Mouse (Mus musculus): ENCODE measurements around the gene Psmb7. TPM values are rescaled to one million over a fixed set of nuclear protein-coding genes. Genes with fewer than 3 reads are reported as not detected.

The Psmb7 gene
- polyA plus RNA-seq, 1 experiment from 2014 or later, result 282 TPM

DNA sequence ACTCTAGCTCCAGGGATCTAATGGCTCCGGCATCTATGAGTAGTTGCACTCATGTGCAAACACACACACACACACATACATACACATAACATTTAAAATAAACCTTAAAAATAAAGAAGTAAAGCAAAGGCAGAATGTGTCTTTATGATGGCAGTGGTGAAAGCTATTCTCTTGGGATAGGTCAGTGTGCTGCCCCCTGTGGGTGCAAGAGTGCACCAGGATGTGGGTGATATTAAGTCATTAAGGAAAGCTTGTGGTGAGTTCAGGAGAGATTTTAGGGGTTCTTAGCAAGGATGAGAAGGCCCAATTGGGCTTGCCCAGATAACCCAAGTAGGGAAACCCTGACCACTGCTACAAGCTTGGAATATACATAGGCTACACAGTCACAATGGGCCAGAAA, 46.0 kb downstream of the Psmb7 start:
- Histone ChIP-seq H3K36me3 (ENCODE audit: control insufficient read depth, insufficient read depth, low read length) (no peaks in the 10 kb centered on the region), H3K9me3 (ENCODE audit: control insufficient read depth, low read length) (no peaks in the 10 kb centered on the region), H3K4me1 (ENCODE audit: control insufficient read depth, insufficient read depth, low read length) (peaks cover 8% of the 10 kb centered on the region; the same call in 1 of the 2 replicates), H3K27ac (replicated peaks; ENCODE audit: low read depth, low read length) (no peak overlapping the region), H3K27me3 (ENCODE audit: control insufficient read depth, insufficient read depth, low read length) (no peaks in the 10 kb centered on the region), H3K9ac (replicated peaks; ENCODE audit: low read length) (no peak overlapping the region), H3K4me3 (replicated peaks; ENCODE audit: low read depth, low read length) (no peak overlapping the region), H3K4me2 (ENCODE audit: low read length) (no peak overlapping the region)
- no peak for ATAC-seq (ENCODE audit: low FRiP score, low TSS enrichment)
- WGBS, result 98% methylated on average over 1 of the region's 1 CpGs
- DNase-seq, result no peak

DNA sequence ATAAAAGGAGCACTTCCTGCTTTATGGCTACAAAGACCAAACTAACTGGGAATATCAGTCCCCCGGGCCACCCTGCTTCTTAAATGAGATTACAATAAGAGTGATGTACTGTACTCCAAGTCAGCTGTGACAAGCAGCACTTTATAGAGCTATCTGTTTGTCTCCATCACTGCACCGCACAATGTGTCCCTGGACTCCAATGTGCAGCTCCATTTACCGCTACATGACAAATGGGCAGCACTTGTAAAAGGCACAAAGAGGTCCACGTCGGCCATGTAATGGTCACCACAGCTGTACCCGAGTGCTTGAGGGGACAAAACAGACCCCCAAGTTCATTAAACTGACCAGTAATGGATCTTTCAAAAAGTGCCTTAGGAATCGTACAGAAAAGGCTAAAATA, 49.0 kb downstream of the Psmb7 start:
- WGBS, result 52% methylated on average over 7 of the region's 7 CpGs
- no peak for ATAC-seq (ENCODE audit: low FRiP score, low TSS enrichment)
- no peak overlapping the region for H3K9ac ChIP-seq (replicated peaks; ENCODE audit: low read length)

DNA sequence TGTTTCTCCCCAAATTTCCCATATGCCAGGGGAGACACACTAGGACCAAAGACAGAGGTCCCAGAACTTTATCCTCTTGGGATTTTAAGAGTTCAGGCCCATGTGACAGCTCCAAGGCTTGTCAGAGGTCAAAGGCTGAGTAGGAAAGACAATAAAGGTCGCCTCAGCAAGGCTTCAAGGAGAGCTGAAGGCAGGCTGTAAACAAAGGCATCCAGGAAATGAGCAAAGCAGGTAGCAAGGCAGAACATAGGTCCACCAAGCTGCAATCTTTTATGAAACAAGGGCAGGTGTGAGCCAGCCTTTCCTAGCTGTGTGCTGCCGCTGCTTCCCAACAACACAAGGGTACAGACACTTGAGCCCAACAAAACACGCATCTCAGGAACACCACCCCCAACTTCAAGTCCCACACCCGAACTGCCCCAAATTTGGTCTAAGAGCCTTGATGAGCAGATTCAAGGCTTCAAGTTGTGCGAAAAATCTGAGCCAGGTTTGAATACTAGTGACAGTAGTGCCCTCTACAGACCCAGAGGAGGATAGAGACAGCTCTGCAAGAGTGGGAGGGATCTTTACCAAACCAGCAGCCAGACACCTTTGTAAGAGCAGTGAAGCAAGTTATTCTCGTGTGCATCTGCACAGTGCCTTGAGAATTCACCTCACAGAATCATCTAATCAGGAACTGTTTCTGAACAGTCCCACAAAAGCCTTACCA, 52.0 kb downstream of the Psmb7 start:
- Histone ChIP-seq H3K27ac (replicated peaks; ENCODE audit: low read depth, low read length) (peak overlapping the region; percentile 46; the same call in 1 of the 2 replicates), H3K4me3 (replicated peaks; ENCODE audit: low read depth, low read length) (no peak overlapping the region), H3K4me2 (ENCODE audit: low read length) (no peak overlapping the region), H3K9ac (replicated peaks; ENCODE audit: low read length) (no peak overlapping the region), H3K36me3 (ENCODE audit: control insufficient read depth, insufficient read depth, low read length) (peaks cover 25% of the 10 kb centered on the region), H3K27me3 (ENCODE audit: control insufficient read depth, insufficient read depth, low read length) (no peaks in the 10 kb centered on the region), H3K9me3 (ENCODE audit: control insufficient read depth, low read length) (no peaks in the 10 kb centered on the region), H3K4me1 (ENCODE audit: control insufficient read depth, insufficient read depth, low read length) (peaks cover 15% of the 10 kb centered on the region; the same call in 1 of the 2 replicates)
- DNase-seq, result peak; percentile 82
- WGBS, result 49% methylated on average over 6 of the region's 6 CpGs
- peak; percentile 60; the same call in 1 of the 2 replicates for ATAC-seq (ENCODE audit: low FRiP score, low TSS enrichment)

More for the DNA sequence above, 49.0 kb downstream of the Psmb7 start:
- H3K9me3 ChIP-seq (ENCODE audit: control insufficient read depth, low read length), result no peaks in the 10 kb centered on the region
- no peak overlapping the region for H3K4me3 ChIP-seq (replicated peaks; ENCODE audit: low read depth, low read length)
- peaks cover 2% of the 10 kb centered on the region; the same call in 1 of the 2 replicates for H3K36me3 ChIP-seq (ENCODE audit: control insufficient read depth, insufficient read depth, low read length)
- no peaks in the 10 kb centered on the region for H3K27me3 ChIP-seq (ENCODE audit: control insufficient read depth, insufficient read depth, low read length)
- no peak overlapping the region for H3K27ac ChIP-seq (replicated peaks; ENCODE audit: low read depth, low read length)
- H3K4me2 ChIP-seq (ENCODE audit: low read length), result no peak overlapping the region
- peaks cover 15% of the 10 kb centered on the region; the same call in 1 of the 2 replicates for H3K4me1 ChIP-seq (ENCODE audit: control insufficient read depth, insufficient read depth, low read length)
- no peak for DNase-seq

DNA sequence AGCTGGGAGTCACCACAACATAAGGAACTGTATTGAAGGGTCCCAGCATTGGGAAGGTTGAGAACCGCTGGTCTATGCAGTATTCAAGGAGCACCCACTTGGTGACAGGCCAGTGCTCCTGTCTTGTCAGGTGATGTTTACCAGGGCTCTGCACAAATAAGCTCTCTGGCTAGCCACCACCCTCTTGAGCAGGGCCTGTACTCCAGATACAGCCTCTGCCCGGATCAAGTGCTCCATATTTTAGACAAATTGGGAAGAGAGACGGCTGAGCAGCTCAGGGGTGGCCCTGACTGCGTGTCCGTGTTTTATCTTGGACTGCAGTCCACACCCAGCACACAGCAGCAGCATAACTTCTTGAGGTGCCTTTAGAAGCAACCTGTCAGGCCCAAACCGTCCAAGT, 57.2 kb downstream of the Psmb7 start:
- ATAC-seq (ENCODE audit: low FRiP score, low TSS enrichment), result no peak
- DNase-seq, result no peak
- Histone ChIP-seq H3K27me3 (ENCODE audit: control insufficient read depth, insufficient read depth, low read length) (no peaks in the 10 kb centered on the region), H3K4me2 (ENCODE audit: low read length) (no peak overlapping the region), H3K9me3 (ENCODE audit: control insufficient read depth, low read length) (no peaks in the 10 kb centered on the region), H3K9ac (replicated peaks; ENCODE audit: low read length) (no peak overlapping the region), H3K36me3 (ENCODE audit: control insufficient read depth, insufficient read depth, low read length) (peaks cover 28% of the 10 kb centered on the region), H3K27ac (replicated peaks; ENCODE audit: low read depth, low read length) (no peak overlapping the region; the same call in 1 of the 2 replicates), H3K4me1 (ENCODE audit: control insufficient read depth, insufficient read depth, low read length) (peaks cover 33% of the 10 kb centered on the region), H3K4me3 (replicated peaks; ENCODE audit: low read depth, low read length) (no peak overlapping the region)
- 79% methylated on average over 6 of the region's 6 CpGs for WGBS

DNA sequence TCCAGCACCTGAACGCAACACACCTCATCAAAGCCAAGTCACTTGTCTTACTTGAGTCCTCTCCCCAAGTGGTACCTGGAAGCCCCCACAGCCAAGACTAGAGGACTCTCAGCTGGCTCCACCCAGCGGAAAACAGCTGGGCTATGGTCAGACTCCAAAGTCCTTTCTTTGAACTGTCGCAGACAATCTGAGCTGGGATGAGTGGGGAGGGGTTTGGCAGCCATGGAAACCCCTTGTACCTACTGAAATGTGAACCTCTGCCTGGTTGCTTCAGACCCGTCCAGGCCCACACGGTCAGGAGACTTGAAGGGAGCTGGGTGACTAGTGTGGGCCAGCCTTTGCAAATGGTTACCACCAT, 58.5 kb downstream of the Psmb7 start:
- Histone ChIP-seq H3K4me1 (ENCODE audit: control insufficient read depth, insufficient read depth, low read length) (peaks cover 33% of the 10 kb centered on the region), H3K4me2 (ENCODE audit: low read length) (no peak overlapping the region), H3K9me3 (ENCODE audit: control insufficient read depth, low read length) (no peaks in the 10 kb centered on the region), H3K4me3 (replicated peaks; ENCODE audit: low read depth, low read length) (no peak overlapping the region), H3K9ac (replicated peaks; ENCODE audit: low read length) (no peak overlapping the region), H3K36me3 (ENCODE audit: control insufficient read depth, insufficient read depth, low read length) (peaks cover 28% of the 10 kb centered on the region), H3K27ac (replicated peaks; ENCODE audit: low read depth, low read length) (peak overlapping the region; percentile 82), H3K27me3 (ENCODE audit: control insufficient read depth, insufficient read depth, low read length) (no peaks in the 10 kb centered on the region)
- peak; percentile 44 for ATAC-seq (ENCODE audit: low FRiP score, low TSS enrichment)
- peak; percentile 60 for DNase-seq
- whole genome bisulfite sequencing, result 4% methylated on average over 5 of the region's 5 CpGs

DNA sequence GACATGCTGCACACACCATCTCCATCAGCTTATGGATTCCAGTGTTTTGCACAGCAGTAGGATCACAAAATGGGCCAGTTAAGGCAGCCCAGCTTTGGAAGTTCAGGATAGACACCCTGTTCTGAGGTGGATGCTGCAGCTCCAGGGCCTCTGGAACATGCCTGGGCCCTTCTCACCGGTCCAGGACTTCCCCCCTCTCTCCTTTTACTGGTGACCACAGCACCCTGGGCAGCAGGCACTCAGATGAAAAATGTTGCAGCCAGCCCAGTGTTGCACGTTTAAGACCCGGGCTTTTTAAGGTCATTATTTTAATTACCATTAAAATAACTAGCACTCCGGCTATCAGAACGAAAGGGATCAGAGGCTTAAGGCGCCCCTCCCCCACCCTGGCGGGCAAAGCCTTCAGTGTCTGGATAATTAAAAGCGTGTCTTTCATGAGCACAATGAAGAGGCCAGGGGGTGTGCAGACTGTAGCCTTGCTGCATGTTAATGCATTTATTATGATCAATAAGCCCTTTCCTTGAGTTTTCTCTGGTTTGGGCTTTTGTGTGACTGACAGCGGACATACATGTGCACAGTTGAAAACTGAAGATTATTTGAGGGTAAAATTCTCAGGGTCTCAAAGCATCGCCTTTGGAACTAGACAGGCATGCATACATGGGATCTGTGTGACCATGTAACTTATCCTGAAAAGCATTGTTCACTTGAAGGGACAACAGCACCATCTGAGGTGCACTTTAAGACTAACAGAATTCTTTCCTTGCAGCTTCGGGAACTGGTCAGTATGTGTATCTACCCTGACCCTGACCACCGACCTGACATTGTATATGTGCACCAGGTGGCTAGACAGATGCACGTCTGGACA, 59.1 kb downstream of the Psmb7 start:
- no peak overlapping the region for H3K4me2 ChIP-seq (ENCODE audit: low read length)
- H3K27ac ChIP-seq (replicated peaks; ENCODE audit: low read depth, low read length), result peak overlapping the region; percentile 82
- H3K9ac ChIP-seq (replicated peaks; ENCODE audit: low read length), result no peak overlapping the region; the same call in 1 of the 2 replicates
- H3K4me3 ChIP-seq (replicated peaks; ENCODE audit: low read depth, low read length), result no peak overlapping the region
- ATAC-seq (ENCODE audit: low FRiP score, low TSS enrichment), result peak; percentile 73
- H3K36me3 ChIP-seq (ENCODE audit: control insufficient read depth, insufficient read depth, low read length), result peaks cover 25% of the 10 kb centered on the region
- H3K9me3 ChIP-seq (ENCODE audit: control insufficient read depth, low read length), result no peaks in the 10 kb centered on the region
- peak; percentile 89 for DNase-seq
- no peaks in the 10 kb centered on the region for H3K27me3 ChIP-seq (ENCODE audit: control insufficient read depth, insufficient read depth, low read length)
- peaks cover 35% of the 10 kb centered on the region for H3K4me1 ChIP-seq (ENCODE audit: control insufficient read depth, insufficient read depth, low read length)
- 6% methylated on average over 13 of the region's 13 CpGs for WGBS

DNA sequence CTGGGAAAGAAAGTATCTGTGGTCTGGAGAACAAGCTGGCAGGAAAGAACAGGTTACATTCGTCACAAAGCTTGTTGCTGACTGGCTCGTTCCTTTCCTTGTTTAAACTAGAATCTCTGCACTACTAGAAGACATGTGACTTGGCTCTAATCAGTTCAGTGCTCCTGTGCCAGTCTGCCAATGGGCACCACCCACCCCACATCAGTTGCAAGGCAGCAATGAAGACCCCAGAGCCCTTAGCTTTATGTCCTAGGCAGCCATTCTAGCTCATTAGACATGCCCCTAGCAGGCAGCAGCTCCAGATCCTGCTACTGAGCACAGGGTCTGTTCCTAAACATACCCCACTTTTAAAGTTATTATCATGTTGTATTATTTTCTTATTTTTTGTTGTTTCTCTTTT, 59.9 kb downstream of the Psmb7 start:
- Histone ChIP-seq H3K9me3 (ENCODE audit: control insufficient read depth, low read length) (no peaks in the 10 kb centered on the region), H3K4me3 (replicated peaks; ENCODE audit: low read depth, low read length) (no peak overlapping the region), H3K36me3 (ENCODE audit: control insufficient read depth, insufficient read depth, low read length) (peaks cover 18% of the 10 kb centered on the region; the same call in 1 of the 2 replicates), H3K9ac (replicated peaks; ENCODE audit: low read length) (no peak overlapping the region), H3K27ac (replicated peaks; ENCODE audit: low read depth, low read length) (peak overlapping the region; percentile 82), H3K4me1 (ENCODE audit: control insufficient read depth, insufficient read depth, low read length) (peaks cover 43% of the 10 kb centered on the region), H3K27me3 (ENCODE audit: control insufficient read depth, insufficient read depth, low read length) (no peaks in the 10 kb centered on the region), H3K4me2 (ENCODE audit: low read length) (no peak overlapping the region)
- ATAC-seq (ENCODE audit: low FRiP score, low TSS enrichment) (no peak), DNase-seq (peak; percentile 39)
- 64% methylated on average over 2 of the region's 2 CpGs for WGBS

DNA sequence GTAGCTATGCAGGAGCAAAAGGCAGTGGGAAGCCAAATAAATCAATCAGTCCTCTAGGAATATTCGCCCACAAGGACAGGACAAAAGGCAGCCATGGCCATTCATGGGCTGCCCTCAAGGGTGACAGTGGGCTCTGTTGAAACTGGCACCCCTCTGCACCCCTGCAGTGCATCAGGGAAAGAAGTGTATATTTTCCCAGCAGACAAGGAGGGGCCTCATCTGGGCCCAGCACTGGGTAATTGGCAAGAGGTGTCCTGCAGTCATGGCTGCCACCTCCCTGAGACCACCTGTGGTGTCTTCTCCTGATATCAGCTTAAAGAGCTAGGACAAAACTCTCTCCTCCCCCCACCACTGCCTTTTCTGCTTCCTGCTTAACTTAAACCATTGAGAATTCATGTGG, 64.4 kb downstream of the Psmb7 start:
- Histone ChIP-seq H3K4me1 (ENCODE audit: control insufficient read depth, insufficient read depth, low read length) (peaks cover 32% of the 10 kb centered on the region), H3K9ac (replicated peaks; ENCODE audit: low read length) (no peak overlapping the region), H3K4me2 (ENCODE audit: low read length) (no peak overlapping the region), H3K27me3 (ENCODE audit: control insufficient read depth, insufficient read depth, low read length) (no peaks in the 10 kb centered on the region), H3K27ac (replicated peaks; ENCODE audit: low read depth, low read length) (peak overlapping the region; percentile 62), H3K4me3 (replicated peaks; ENCODE audit: low read depth, low read length) (no peak overlapping the region), H3K9me3 (ENCODE audit: control insufficient read depth, low read length) (no peaks in the 10 kb centered on the region), H3K36me3 (ENCODE audit: control insufficient read depth, insufficient read depth, low read length) (no peaks in the 10 kb centered on the region)
- DNase-seq, result no peak
- ATAC-seq (ENCODE audit: low FRiP score, low TSS enrichment), result no peak
- WGBS, result 50% methylated on average over 1 of the region's 1 CpGs

Data from midbrain, embryonic 14.5 days (tissue).